Mouse (Mus musculus) lung, postnatal 0 days (tissue): Measurements from ENCODE around the gene Gpm6b.

Experiments used
- CTCF ChIP-seq: IDR thresholded peaks from 2 replicates; pipeline ENCODE4 v1.5.1; 2016; ENCODE audit warnings: antibody characterized with exemption, mild to moderate bottlenecking
- EP300 ChIP-seq: IDR thresholded peaks from 2 replicates; pipeline ENCODE4 v1.6.1; 2016; ENCODE audit warnings: antibody characterized with exemption, mild to moderate bottlenecking, control low read depth

DNA sequence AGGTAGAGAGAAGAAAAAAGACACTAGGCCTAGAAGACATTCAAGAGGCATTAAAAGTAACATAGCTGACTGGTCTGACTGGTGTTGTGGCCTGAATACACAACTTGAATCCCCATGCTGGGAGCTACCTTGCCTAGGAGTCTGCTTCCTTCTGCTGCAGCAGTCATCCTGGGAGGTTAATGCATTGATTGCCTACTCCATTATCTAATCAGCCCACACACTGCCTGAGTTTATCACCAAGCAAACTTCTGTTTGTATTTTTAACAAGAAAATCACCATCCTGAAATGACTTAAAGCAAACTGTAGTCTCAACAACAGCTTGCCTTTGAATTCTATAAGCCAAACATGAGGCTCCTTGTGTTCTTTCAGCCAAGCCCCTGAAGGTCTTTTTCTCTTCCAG, 38.9 kb upstream of the Gpm6b start:
- TF ChIP-seq CTCF (no peak), EP300 (no peak)
